25 mouse cellular contexts compared by ENCODE assay signal in genomic region chr1:169867453-169867852, GRCm38 (mm10).
DNase-seq lines count a peak whose midpoint lies in the region; ATAC-seq and TF ChIP-seq lines count a peak whose summit lies in the region.
"Had no signal": no experiment of that assay in that cellular context is flagged by ENCODE, and none has a peak within 500 bp of the region (broad histone marks: within the 10 kb centered on the region; RNA-seq: fewer than 3 reads in every experiment).

No protein-coding gene starts in this region.

- no peak overlapping the region for H3K4me3 ChIP-seq in kidney, embryonic 15.5 days (replicated peaks)
- no peak overlapping the region for H3K4me3 ChIP-seq in left cerebral cortex, adult 2 months
- no peak overlapping the region for H3K4me3 ChIP-seq in myocyte
- H3K4me3 ChIP-seq: forebrain, embryonic 10.5 days; forebrain, embryonic 13.5 days; heart, adult 2 months; heart, embryonic 10.5 days; heart, embryonic 13.5 days; hindbrain, embryonic 12.5 days; hindbrain, embryonic 15.5 days had no signal

- H3K27me3 ChIP-seq in kidney, embryonic 15.5 days, result peaks cover 17% of the 10 kb centered on the region
- no peaks in the 10 kb centered on the region for H3K27me3 ChIP-seq in myocyte (ENCODE audit: control insufficient read depth, insufficient read depth, insufficient read length)
- H3K27me3 ChIP-seq: heart, embryonic 13.5 days; hindbrain, embryonic 12.5 days; hindbrain, embryonic 15.5 days had no signal

- H3K36me3 ChIP-seq in kidney, embryonic 15.5 days, result no peaks in the 10 kb centered on the region
- no peaks in the 10 kb centered on the region for H3K36me3 ChIP-seq in myocyte (ENCODE audit: control insufficient read depth, insufficient read depth)
- H3K36me3 ChIP-seq: forebrain, embryonic 10.5 days; heart, embryonic 10.5 days; heart, embryonic 13.5 days; hindbrain, embryonic 12.5 days; hindbrain, embryonic 15.5 days had no signal

- peaks cover 8% of the 10 kb centered on the region; the same call in 1 of the 2 replicates for H3K4me1 ChIP-seq in kidney, embryonic 15.5 days
- H3K4me1 ChIP-seq: forebrain, embryonic 13.5 days; heart, embryonic 10.5 days; heart, embryonic 13.5 days; hindbrain, embryonic 12.5 days; hindbrain, embryonic 15.5 days had no signal

- H3K79me2 ChIP-seq in myocyte (ENCODE audit: control insufficient read depth, insufficient read depth), result no peaks in the 10 kb centered on the region

- H3K9me3 ChIP-seq in kidney, embryonic 15.5 days (replicated peaks), result no peaks in the 10 kb centered on the region
- H3K9me3 ChIP-seq: forebrain, embryonic 10.5 days; forebrain, embryonic 13.5 days; heart, embryonic 10.5 days; heart, embryonic 13.5 days; hindbrain, embryonic 12.5 days; hindbrain, embryonic 15.5 days had no signal

- no peak overlapping the region for H3K4me2 ChIP-seq in kidney, embryonic 15.5 days
- H3K4me2 ChIP-seq in myocyte (ENCODE audit: low read depth), result peak overlapping the region; percentile 15
- H3K4me2 ChIP-seq: forebrain, embryonic 13.5 days; heart, embryonic 13.5 days; hindbrain, embryonic 12.5 days; hindbrain, embryonic 15.5 days had no signal

- no peak for TF ChIP-seq POLR2A in myocyte (IDR thresholded peaks at IDR 0.05; ENCODE audit: insufficient read length, low read depth)

- no peak overlapping the region for H3K27ac ChIP-seq in kidney, embryonic 15.5 days
- H3K27ac ChIP-seq in left cerebral cortex, adult 2 months, result 0 out of 2 replicates have a peak overlapping the region, but pooled peaks have one; percentile 32
- H3K27ac ChIP-seq: forebrain, embryonic 10.5 days; forebrain, embryonic 13.5 days; heart, adult 2 months; heart, embryonic 10.5 days; heart, embryonic 13.5 days; hindbrain, embryonic 12.5 days; hindbrain, embryonic 15.5 days had no signal

- 26% methylated on average over 3 of the region's 3 CpGs for WGBS in kidney, embryonic 15.5 days

- H3K9ac ChIP-seq in kidney, embryonic 15.5 days, result no peak overlapping the region
- H3K9ac ChIP-seq: forebrain, embryonic 13.5 days; heart, embryonic 13.5 days; hindbrain, embryonic 12.5 days; hindbrain, embryonic 15.5 days had no signal

- intact Hi-C loops in left cerebral cortex, adult 2 months (cut with DNase I), result loop anchor here (5.0 kb wide), 1 partner anchor 45 kb away; no protein-coding TSS in a partner anchor

- no peak for TF ChIP-seq CTCF in left cerebral cortex, adult 2 months (IDR thresholded peaks at IDR 0.05)

- peak; percentile 59 for ATAC-seq in kidney, embryonic 15.5 days (replicated peaks; ENCODE audit: low FRiP score)
- no peak for ATAC-seq in inflammation-experienced regulatory T-cells, adult 6 months
- ATAC-seq: CD4-positive, CD25-positive, alpha-beta regulatory T cell, adult 4 months; forebrain, embryonic 13.5 days; forebrain, embryonic 16.5 days had no signal

- DNase-seq in kidney, postnatal 4 days, result no peak
- no peak for DNase-seq in left cerebral cortex, adult 2 months (ENCODE audit: extremely low spot score in 1 of 2, low spot score in 2 of 2)
- DNase-seq in left cerebral cortex, adult 9 months (ENCODE audit: low spot score in 2 of 2), result no peak
- DNase-seq: adrenal gland, adult 2 months; adrenal gland, postnatal 14 days; cerebellum, adult 11 months; cerebellum, adult 2 months; cerebellum, adult 9-11 months; cerebellum, postnatal 25 days; embryo, embryonic 11 days; gastrocnemius, postnatal 10 days; gastrocnemius, postnatal 36 days; heart, adult 2 months; heart, postnatal 14 days had no signal

- no peak overlapping the region for H3ac ChIP-seq in myocyte (ENCODE audit: control insufficient read depth, insufficient read length)

TF ChIP-seq in myocyte, 11 proteins besides CTCF, POLR2A, EP300 and RAD21:
- TF ChIP-seq TCF12 (IDR thresholded peaks at IDR 0.05; ENCODE audit: insufficient read depth, poor library complexity, severe bottlenecking) (no peak), MYOG (IDR thresholded peaks at IDR 0.05; ENCODE audit: control insufficient read depth in 1 of 3, insufficient read depth in 1 of 3, insufficient read length in 2 of 3, low read depth in 2 of 3) (no peak), TCF3 (IDR thresholded peaks at IDR 0.05; ENCODE audit: insufficient read length, low read depth) (no peak), MAX (IDR thresholded peaks at IDR 0.05; ENCODE audit: low read depth) (no peak), E2F4 (IDR thresholded peaks at IDR 0.05; ENCODE audit: insufficient read depth) (no peak), POLR2AphosphoS2 (IDR thresholded peaks at IDR 0.05; ENCODE audit: insufficient read length, low read depth) (no peak), REST (IDR thresholded peaks at IDR 0.05; ENCODE audit: insufficient read depth, insufficient read length) (no peak)
